Mouse (Mus musculus) limb, embryonic 14.5 days (tissue): ENCODE data around the gene Rps6ka5. TPM values are rescaled to one million over a fixed set of nuclear protein-coding genes. Genes with fewer than 3 reads are reported as not detected.

Experiments used
- ATAC-seq: fragments of 200-750 bp; cut with Nextera tagmentation; 2 replicates; pipeline ENCODE4 v1.8.0; 2017; ENCODE audit warnings: low read depth, moderate number of reproducible peaks, moderate TSS enrichment; ENCODE audit not compliant: low FRiP score
- DNase-seq: peaks from one replicate; pipeline ENCODE4 v3.0.0-alpha.2; 2015; ENCODE audit warnings: low spot score
- H3K27ac ChIP-seq: fragments of 300-500 bp; sonication (generic); replicated peaks from 2 replicates; pipeline ENCODE4 v1.5.1; 2014; ENCODE audit warnings: low read depth, mild to moderate bottlenecking, low read length, moderate library complexity, mixed read lengths
- H3K27me3 ChIP-seq: fragments of 300-500 bp; sonication (generic); 2 replicates; pipeline ENCODE4 v1.6.1; 2014; ENCODE audit warnings: low read length, mixed read lengths; ENCODE audit not compliant: control insufficient read depth, insufficient read depth
- H3K36me3 ChIP-seq: fragments of 300-500 bp; sonication (generic); 2 replicates; pipeline ENCODE4 v1.6.1; 2014; ENCODE audit warnings: mild to moderate bottlenecking, low read length, moderate library complexity, mixed read lengths; ENCODE audit not compliant: control insufficient read depth, insufficient read depth
- H3K4me1 ChIP-seq: fragments of 300-500 bp; sonication (generic); 2 replicates; pipeline ENCODE4 v1.6.1; 2014; ENCODE audit warnings: antibody characterized with exemption, low read length, mixed read lengths; ENCODE audit not compliant: control insufficient read depth, insufficient read depth
- H3K4me2 ChIP-seq: fragments of 300-500 bp; sonication (generic); replicated peaks from 2 replicates; pipeline ENCODE4 v1.6.1; 2014; ENCODE audit warnings: low read depth, mild to moderate bottlenecking, low read length, moderate library complexity; ENCODE audit not compliant: severe bottlenecking
- H3K4me3 ChIP-seq: fragments of 300-500 bp; sonication (generic); replicated peaks from 2 replicates; pipeline ENCODE4 v1.5.1; 2014; ENCODE audit warnings: low read length
- H3K9ac ChIP-seq: fragments of 300-500 bp; sonication (generic); 2 replicates; pipeline ENCODE4 v1.6.1; 2014; ENCODE audit warnings: mild to moderate bottlenecking, low read depth, low read length, moderate library complexity; ENCODE audit not compliant: severe bottlenecking
- H3K9me3 ChIP-seq: fragments of 300-500 bp; sonication (generic); 2 replicates; pipeline ENCODE4 v1.6.1; 2016; ENCODE audit warnings: low read length; ENCODE audit not compliant: control insufficient read depth
- POLR2A ChIP-seq: fragments of 200-500 bp; IDR thresholded peaks from 2 replicates; pipeline ENCODE4 v1.8.0; 2012; ENCODE audit warnings: inconsistent platforms, mild to moderate bottlenecking, moderate library complexity, borderline replicate concordance; ENCODE audit not compliant: insufficient read depth, insufficient read length; ENCODE audit errors: extremely low read depth
- WGBS: fragments of 180-500 bp; shearing (Covaris S2); extraction: QIAGEN DNeasy Blood & Tissue Kit; methylation state at CpG from one replicate; pipeline ENCODE4 v1.1.7; 2014; 5-methylcytosine and 5-hydroxymethylcytosine counted together
- polyA plus RNA-seq, 2 experiments: library from polyadenylated mRNA; depleted of rRNA in 1 of 2; stranded (reverse) in 1 of 2; unstranded in 1 of 2; fragments of >200 nt; fragmentation: Nextera tagmentation in 1 of 2; extraction: Ambion mirVana in 1 of 2; gene quantifications; 2 replicates each; pipeline versions ENCODE4 v1.2.1 to v1.2.3; 2012 to 2014

Gene Rps6ka5
- polyA plus RNA-seq, 2 experiments, result 4.4 to 5.7 TPM

GRCm38 (mm10) chr12:100604540-100604939, 122.2 kb downstream of the Rps6ka5 start:
- Histone ChIP-seq H3K36me3 (no peaks in the 10 kb centered on the region), H3K4me1 (no peaks in the 10 kb centered on the region), H3K27me3 (no peaks in the 10 kb centered on the region), H3K27ac (no peak overlapping the region), H3K9ac (no peak overlapping the region), H3K4me2 (no peak overlapping the region), H3K9me3 (no peaks in the 10 kb centered on the region), H3K4me3 (no peak overlapping the region)
- DNase-seq (peak; percentile 50), ATAC-seq (peak; percentile 62; the same call in 1 of the 2 replicates)
- 2% methylated on average over 1 of the region's 1 CpGs for WGBS
- no peak for TF ChIP-seq POLR2A

DNA sequence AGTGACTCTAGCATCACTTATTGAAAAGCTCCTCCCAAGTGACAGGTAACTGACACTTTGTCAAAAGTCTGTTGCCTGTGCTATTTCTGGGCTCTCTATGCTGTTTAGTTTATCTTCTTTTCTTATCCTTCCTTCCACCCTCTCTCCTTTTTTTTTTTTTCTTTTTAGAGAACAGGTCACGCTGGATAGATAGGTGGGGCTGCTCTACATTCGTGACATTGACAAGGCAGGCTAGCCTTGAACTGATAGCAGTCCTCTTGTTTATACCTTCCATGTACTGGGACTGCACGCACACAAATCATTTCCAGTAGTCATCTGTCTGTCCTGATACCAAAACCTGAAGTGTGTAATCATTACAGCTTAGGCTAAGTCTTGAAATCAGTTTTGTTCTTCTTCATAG, 132.1 kb downstream of the Rps6ka5 start:
- WGBS, result 81% methylated on average over 3 of the region's 3 CpGs
- no peaks in the 10 kb centered on the region for H3K4me1 ChIP-seq
- no peaks in the 10 kb centered on the region for H3K9me3 ChIP-seq
- ATAC-seq (no peak), DNase-seq (no peak)
- H3K27ac ChIP-seq, result no peak overlapping the region
- no peak for TF ChIP-seq POLR2A
- no peak overlapping the region for H3K4me2 ChIP-seq
- no peaks in the 10 kb centered on the region for H3K27me3 ChIP-seq
- H3K36me3 ChIP-seq, result no peaks in the 10 kb centered on the region
- H3K9ac ChIP-seq, result no peak overlapping the region
- no peak overlapping the region for H3K4me3 ChIP-seq

GRCm38 (mm10) chr12:100586601-100587000, 140.2 kb downstream of the Rps6ka5 start:
- H3K27me3 ChIP-seq, result no peaks in the 10 kb centered on the region
- H3K27ac ChIP-seq, result no peak overlapping the region
- no peak overlapping the region for H3K4me3 ChIP-seq
- H3K9me3 ChIP-seq, result no peaks in the 10 kb centered on the region
- no peaks in the 10 kb centered on the region for H3K36me3 ChIP-seq
- no peak for TF ChIP-seq POLR2A
- no peaks in the 10 kb centered on the region for H3K4me1 ChIP-seq
- DNase-seq, result no peak
- no peak overlapping the region for H3K4me2 ChIP-seq
- 83% methylated on average over 2 of the region's 2 CpGs for WGBS
- ATAC-seq, result no peak
- no peak overlapping the region for H3K9ac ChIP-seq

DNA sequence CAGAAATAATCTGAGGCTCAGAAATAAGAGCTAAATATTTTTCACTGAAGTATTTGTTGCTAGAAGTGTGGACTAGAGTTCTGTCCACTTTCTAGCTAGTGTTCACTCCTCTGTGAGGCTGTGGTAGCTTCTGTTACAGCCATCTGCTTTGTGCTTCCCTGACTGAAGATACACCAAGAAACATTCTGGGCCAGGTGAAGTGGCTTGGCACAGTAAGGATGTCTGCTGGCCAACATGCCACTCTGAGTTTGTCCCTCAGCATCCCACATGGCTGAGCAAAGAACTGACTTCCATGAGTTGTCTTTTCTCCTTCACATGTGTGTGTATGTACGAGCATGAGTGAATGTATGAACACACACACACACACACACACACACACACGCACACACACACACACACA, 147.6 kb downstream of the Rps6ka5 start:
- ATAC-seq, result no peak
- WGBS, result 92% methylated on average over 2 of the region's 2 CpGs
- H3K4me2 ChIP-seq, result no peak overlapping the region
- no peak overlapping the region for H3K9ac ChIP-seq
- no peak overlapping the region for H3K4me3 ChIP-seq
- no peaks in the 10 kb centered on the region for H3K27me3 ChIP-seq
- no peaks in the 10 kb centered on the region for H3K4me1 ChIP-seq
- no peaks in the 10 kb centered on the region for H3K9me3 ChIP-seq
- H3K27ac ChIP-seq, result no peak overlapping the region
- TF ChIP-seq POLR2A, result no peak
- 0 out of 2 replicates have a peak, but pooled peaks cover 2% of the 10 kb centered on the region for H3K36me3 ChIP-seq
- DNase-seq, result no peak

GRCm38 (mm10) chr12:100578291-100578690, 148.5 kb downstream of the Rps6ka5 start:
- Histone ChIP-seq H3K9me3 (no peaks in the 10 kb centered on the region), H3K4me3 (no peak overlapping the region), H3K9ac (no peak overlapping the region), H3K4me2 (no peak overlapping the region), H3K4me1 (no peaks in the 10 kb centered on the region), H3K36me3 (peaks cover 6% of the 10 kb centered on the region; the same call in 1 of the 2 replicates), H3K27ac (no peak overlapping the region), H3K27me3 (no peaks in the 10 kb centered on the region)
- no peak for TF ChIP-seq POLR2A
- ATAC-seq (no peak), DNase-seq (peak; percentile 58)
- 57% methylated on average over 2 of the region's 2 CpGs for WGBS

GRCm38 (mm10) chr12:100575739-100576138, 151.0 kb downstream of the Rps6ka5 start:
- TF ChIP-seq POLR2A, result no peak
- H3K36me3 ChIP-seq, result peaks cover 14% of the 10 kb centered on the region; the same call in 1 of the 2 replicates
- H3K27ac ChIP-seq, result no peak overlapping the region
- no peak overlapping the region for H3K9ac ChIP-seq
- no peaks in the 10 kb centered on the region for H3K27me3 ChIP-seq
- ATAC-seq, result no peak
- H3K4me2 ChIP-seq, result no peak overlapping the region
- no peak overlapping the region for H3K4me3 ChIP-seq
- H3K4me1 ChIP-seq, result no peaks in the 10 kb centered on the region
- H3K9me3 ChIP-seq, result no peaks in the 10 kb centered on the region
- WGBS, result 94% methylated on average over 3 of the region's 3 CpGs
- no peak for DNase-seq
